Mouse (Mus musculus): Measurements from ENCODE around the gene Dspp. TPM values are rescaled to one million over a fixed set of nuclear protein-coding genes. Genes with fewer than 3 reads are reported as not detected.

The Dspp gene
- polyA plus RNA-seq (2015; fragmentation: Nextera tagmentation; extraction: Ambion mirVana), result not detected in 2 replicates

GRCm38 (mm10) chr5:104170412-104170811 is at the start of gene Dspp:
Gene Dspp, plus strand, starts transcription at chr5:104170712.

GRCm38 (mm10) chr5:104202351-104202750 is 31.8 kb downstream of the Dspp start, which contains the start of gene Dmp1:
Gene Dmp1, plus strand, starts transcription at chr5:104202613.

Other genes starting within 250 kb of the Dspp start
- 0.16 and 0.35 TPM in 2 replicates for gene Hsd17b13, start 193.3 kb upstream of the Dspp start, polyA plus RNA-seq (2015; fragmentation: Nextera tagmentation; extraction: Ambion mirVana)
- gene Hsd17b11, start 148.8 kb upstream of the Dspp start, polyA plus RNA-seq (2015; fragmentation: Nextera tagmentation; extraction: Ambion mirVana), result 3.4 and 4.6 TPM in 2 replicates
- gene Nudt9, start 124.4 kb upstream of the Dspp start, polyA plus RNA-seq (2015; fragmentation: Nextera tagmentation; extraction: Ambion mirVana), result 40.9 and 52.2 TPM in 2 replicates
- not detected in 2 replicates for gene Gm17660, start 93.1 kb upstream of the Dspp start, polyA plus RNA-seq (2015; fragmentation: Nextera tagmentation; extraction: Ambion mirVana)
- 140 and 141 TPM in 2 replicates for gene Sparcl1, start 57.0 kb upstream of the Dspp start, polyA plus RNA-seq (2015; fragmentation: Nextera tagmentation; extraction: Ambion mirVana)
- gene Dmp1, start 31.9 kb downstream of the Dspp start, polyA plus RNA-seq (2015; fragmentation: Nextera tagmentation; extraction: Ambion mirVana), result 0.74 and 0.99 TPM in 2 replicates
- 0.42 and 6.6 TPM in 2 replicates for gene Ibsp, start 128.5 kb downstream of the Dspp start, polyA plus RNA-seq (2015; fragmentation: Nextera tagmentation; extraction: Ambion mirVana)
- not detected in 2 replicates for gene Mepe, start 154.6 kb downstream of the Dspp start, polyA plus RNA-seq (2015; fragmentation: Nextera tagmentation; extraction: Ambion mirVana)